Mouse (Mus musculus) kidney, adult 2 months (tissue): Measurements from ENCODE around the gene Cxcl17.

Source experiments
- CTCF ChIP-seq: fragments of 200-500 bp; conservative IDR thresholded peaks from 2 replicates; pipeline ENCODE4 v1.5.1; 2011; ENCODE audit warnings: low read depth, mild to moderate bottlenecking, control low read depth, low read length, moderate library complexity, mixed read lengths; ENCODE audit not compliant: insufficient read depth, insufficient read length
- POLR2A ChIP-seq: fragments of 200-500 bp; IDR thresholded peaks from one replicate; pipeline ENCODE4 v1.6.1; 2011; ENCODE audit warnings: low read depth, low read length, control low read depth

GRCm38 (mm10) chr7:25388916-25389315 is 23.8 kb downstream of the Cxcl17 start:
- TF ChIP-seq CTCF (no peak), POLR2A (no peak)
